Mouse (Mus musculus) ES-Bruce4 (cell line): ENCODE measurements around the gene Rps3.

ENCODE experiments used
- EP300 ChIP-seq: IDR thresholded peaks from 2 replicates; pipeline ENCODE4 v1.6.1; 2011; ENCODE audit warnings: low read depth, low read length; ENCODE audit not compliant: insufficient read depth
- POLR2A ChIP-seq: IDR thresholded peaks from one replicate; pipeline ENCODE4 v1.8.1; 2011; ENCODE audit warnings: low read length; ENCODE audit not compliant: insufficient read depth

- no peak for TF ChIP-seq EP300
- no peak for TF ChIP-seq POLR2A
These were observed 24.7 kb downstream of the Rps3 start for GRCm38 (mm10) chr7:99458849-99459248.
